10 mouse cellular contexts compared by ENCODE assay signal in genomic region chr14:119027130-119027529, GRCm38 (mm10).
DNase-seq lines count a peak whose midpoint lies in the region; TF ChIP-seq lines count a peak whose summit lies in the region.
"Had no signal": no experiment of that assay in that cellular context is flagged by ENCODE, and none has a peak within 500 bp of the region (broad histone marks: within the 10 kb centered on the region; RNA-seq: fewer than 3 reads in every experiment).

No protein-coding gene starts in this region.

- no peak overlapping the region for H3K27ac ChIP-seq in cerebellum, adult 2 months (ENCODE audit: insufficient read depth, low read length)
- H3K27ac ChIP-seq in thymus, adult 2 months (ENCODE audit: control insufficient read depth, insufficient read depth, low read length), result no peak overlapping the region
- H3K27ac ChIP-seq: neural tube, embryonic 13.5 days had no signal

- peak; percentile 73 for TF ChIP-seq CTCF in cerebellum, adult 2 months (IDR thresholded peaks at IDR 0.05; ENCODE audit: borderline replicate concordance, insufficient read depth, low read depth, low read length)
- TF ChIP-seq CTCF in thymus, adult 2 months (IDR thresholded peaks at IDR 0.05; ENCODE audit: borderline replicate concordance, control insufficient read depth, extremely low read depth, insufficient read depth, low read length, poor library complexity), result no peak

- DNase-seq in 3T3-L1 (ENCODE audit: low read depth, low spot score) (peak; percentile 78), ES-CJ7 (ENCODE audit: low read depth, low spot score) (peak; percentile 69), liver (peak; percentile 54)
- DNase-seq in cerebellum, adult 2 months, result peak; percentile 46 to 57
- peak; percentile 73 for DNase-seq in forelimb bud, embryonic 11.5 days (ENCODE audit: low read depth, low spot score)
- peak; percentile 60 for DNase-seq in kidney, adult 18-20 months
- peak; percentile 48 to 75 for DNase-seq in natural killer cell, adult 2 months (ENCODE audit: low spot score in 2 of 2)
- DNase-seq in thymus, adult 2 months, result peak; percentile 76

- H3K4me1 ChIP-seq in cerebellum, adult 2 months (ENCODE audit: control insufficient read depth, insufficient read depth, low read length), result no peaks in the 10 kb centered on the region
- no peaks in the 10 kb centered on the region for H3K4me1 ChIP-seq in thymus, adult 2 months (replicated peaks; ENCODE audit: control insufficient read depth, insufficient read depth, low read length)
- H3K4me1 ChIP-seq: neural tube, embryonic 13.5 days had no signal

- WGBS in cerebellum, adult 2 months, result 55% methylated on average over 4 of the region's 4 CpGs
- 37% methylated on average over 4 of the region's 4 CpGs for WGBS in thymus, adult 2 months

- H3K36me3 ChIP-seq in thymus, adult 2 months (ENCODE audit: control insufficient read depth, insufficient read depth, low read length), result no peaks in the 10 kb centered on the region

- no peaks in the 10 kb centered on the region for H3K27me3 ChIP-seq in cerebellum, adult 2 months (ENCODE audit: control insufficient read depth, insufficient read depth, low read length)
- no peaks in the 10 kb centered on the region for H3K27me3 ChIP-seq in thymus, adult 2 months (ENCODE audit: control insufficient read depth, insufficient read depth, low read length)
- H3K27me3 ChIP-seq: neural tube, embryonic 13.5 days had no signal

- H3K4me3 ChIP-seq in cerebellum, adult 2 months (replicated peaks; ENCODE audit: insufficient read depth, low read depth, low read length), result no peak overlapping the region
- no peak overlapping the region for H3K4me3 ChIP-seq in thymus, adult 2 months (ENCODE audit: control insufficient read depth, insufficient read depth, low read length)
- H3K4me3 ChIP-seq: erythroblast, embryonic 14.5 days; neural tube, embryonic 13.5 days had no signal

- TF ChIP-seq POLR2A in cerebellum, adult 2 months (IDR thresholded peaks at IDR 0.05; ENCODE audit: borderline replicate concordance, insufficient read depth, low read length), result no peak
- no peak for TF ChIP-seq POLR2A in thymus, adult 2 months (IDR thresholded peaks at IDR 0.05; ENCODE audit: control insufficient read depth, extremely low read depth, insufficient read depth, low read length, poor library complexity)
